Mouse (Mus musculus) liver, adult 10 weeks (tissue): ENCODE measurements around the gene Mat2a. TPM values are rescaled to one million over a fixed set of nuclear protein-coding genes. Genes with fewer than 3 reads are reported as not detected.

ENCODE experiments used
- polyA plus RNA-seq: library from polyadenylated mRNA; stranded (reverse); fragments of 350-450 nt; fragmentation: Illumina TruSeq; extraction: RNeasy Lipid Tissue Mini Kit (QIAGEN cat#74804); gene quantifications from one replicate; pipeline ENCODE4 v1.2.3, GENCODE M21; 2014; ENCODE audit warnings: low read depth, low replicate concordance

The Mat2a gene
- polyA plus RNA-seq: 116 TPM

GRCm38 (mm10) chr6:72439355-72440185 lies at the start of gene Mat2a:
Gene Mat2a, minus strand, starts transcription at chr6:72439558.

GRCm38 (mm10) chr6:72414076-72414756 lies 25.1 kb downstream of the Mat2a start, which contains the start of gene Ggcx:
Gene Ggcx, plus strand, starts transcription at chr6:72414308.

DNA sequence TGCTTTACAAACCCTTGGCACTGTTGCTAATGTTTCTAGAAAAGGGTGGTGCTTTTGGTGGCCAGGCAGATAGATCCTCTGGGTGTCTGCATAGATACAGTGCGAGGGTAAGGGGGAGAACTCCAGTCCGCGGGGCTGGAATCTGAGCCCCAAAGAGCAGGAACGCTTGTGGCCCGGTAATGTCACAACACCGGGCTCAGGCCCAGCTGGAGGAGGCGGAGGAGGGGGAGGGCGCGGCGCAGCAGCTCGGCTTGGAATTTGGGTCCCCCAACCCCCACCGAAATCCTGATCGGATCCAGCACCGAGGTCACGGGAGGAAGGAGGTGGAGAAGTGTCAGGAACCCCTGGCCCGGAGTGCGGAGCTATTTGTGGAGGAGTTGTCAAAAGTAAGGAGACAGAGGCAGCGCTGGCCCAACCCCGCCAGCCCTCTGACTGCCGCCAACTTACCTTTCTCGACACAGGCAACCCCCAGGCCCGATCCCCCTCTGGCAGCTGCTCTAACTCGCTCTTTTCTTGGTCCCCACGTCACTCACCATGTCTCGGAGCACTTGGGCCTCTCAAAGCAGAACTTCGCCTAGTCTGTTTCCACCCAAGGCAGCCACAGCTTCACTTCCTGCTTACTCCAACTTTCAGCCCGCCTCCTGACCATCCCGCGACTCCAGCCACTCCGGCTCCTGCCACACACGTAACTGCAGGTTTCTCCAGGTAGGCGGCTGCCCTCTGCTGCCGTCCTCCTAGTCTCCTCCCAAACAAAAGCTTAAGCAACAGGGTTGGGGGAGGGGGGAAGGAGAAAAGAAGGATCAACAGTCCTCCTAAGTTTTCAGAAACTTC lies 49.2 kb downstream of the Mat2a start, which contains the start of gene Vamp8:
Gene Vamp8 (minus strand): TSS at position 763 of the 831 bp plus-strand sequence.

Other genes starting within 250 kb of the Mat2a start
- 2.9 TPM for gene Atoh8, start 204.0 kb downstream of the Mat2a start, polyA plus RNA-seq
- gene Sftpb, start 134.9 kb downstream of the Mat2a start, polyA plus RNA-seq: not detected
- 22.1 TPM for gene Usp39, start 94.4 kb downstream of the Mat2a start, polyA plus RNA-seq
- 37.3 TPM for gene 0610030E20Rik, start 92.2 kb downstream of the Mat2a start, polyA plus RNA-seq
- 11.3 TPM for gene Tmem150a, start 84.1 kb downstream of the Mat2a start, polyA plus RNA-seq
- 137 TPM for gene Rnf181, start 72.6 kb downstream of the Mat2a start, polyA plus RNA-seq
- 1.2 TPM for gene Vamp5, start 59.1 kb downstream of the Mat2a start, polyA plus RNA-seq
- 75.6 TPM for gene Vamp8, start 48.9 kb downstream of the Mat2a start, polyA plus RNA-seq
- gene Ggcx, start 25.2 kb downstream of the Mat2a start, polyA plus RNA-seq: 42.9 TPM
- not detected for gene Sh2d6, start 82.1 kb upstream of the Mat2a start, polyA plus RNA-seq
- not detected for gene Capg, start 104.8 kb upstream of the Mat2a start, polyA plus RNA-seq
- 6.3 TPM for gene Elmod3, start 158.9 kb upstream of the Mat2a start, polyA plus RNA-seq
- gene Retsat, start 158.9 kb upstream of the Mat2a start, polyA plus RNA-seq: 84.5 TPM
- gene Tgoln1, start 177.4 kb upstream of the Mat2a start, polyA plus RNA-seq: 168 TPM